Mouse (Mus musculus) brain, embryonic 14.5 days (tissue): ENCODE results near the gene Rab1a.

ENCODE experiments used
- CTCF ChIP-seq: fragments of 200-500 bp; IDR thresholded peaks from 2 replicates; pipeline ENCODE4 v1.5.1; 2012; ENCODE audit warnings: inconsistent platforms, mild to moderate bottlenecking, moderate library complexity, borderline replicate concordance; ENCODE audit not compliant: insufficient read depth, insufficient read length; ENCODE audit errors: extremely low read depth
- POLR2A ChIP-seq: fragments of 200-500 bp; IDR thresholded peaks from 2 replicates; pipeline ENCODE4 v1.6.1; 2012; ENCODE audit warnings: mild to moderate bottlenecking, inconsistent platforms, borderline replicate concordance; ENCODE audit not compliant: poor library complexity, insufficient read depth, insufficient read length, severe bottlenecking; ENCODE audit errors: extremely low read depth

- TF ChIP-seq CTCF (no peak), POLR2A (no peak)
These were observed 4.3 kb downstream of the Rab1a start for GRCm38 (mm10) chr11:20205538-20205937.
